Mouse (Mus musculus): Measurements from ENCODE around the gene Large1. TPM values are rescaled to one million over a fixed set of nuclear protein-coding genes. Genes with fewer than 3 reads are reported as not detected.
"Not testable (repeated sequence)": the region's sequence is repeated elsewhere in the genome, so short reads cannot be mapped to it uniquely, and the experiment has no call there.

The Large1 gene
- polyA plus RNA-seq, 1 experiment = 2.1 TPM

DNA sequence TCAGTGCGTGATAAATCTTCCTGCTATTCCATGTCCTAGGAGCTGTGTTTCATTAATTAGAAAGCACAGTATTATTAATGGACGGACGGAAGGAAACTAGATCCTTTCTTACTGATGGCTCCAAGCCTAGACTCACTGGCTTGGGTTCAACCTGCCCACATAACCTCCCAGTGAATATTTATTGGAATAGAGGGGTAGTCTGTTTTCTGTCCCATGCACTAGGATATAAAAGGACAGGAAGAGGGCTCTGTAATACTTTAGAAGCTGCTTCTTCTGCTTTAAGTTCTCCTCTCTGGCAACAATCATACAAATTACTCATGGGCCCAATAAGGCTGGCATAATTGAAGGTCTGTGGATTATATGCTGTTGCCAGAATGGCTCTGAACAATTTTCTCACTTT lies 398.3 kb downstream of the Large1 start:
- TF ChIP-seq POLR2A (IDR thresholded peaks at IDR 0.05; ENCODE audit: low read depth, low read length) (no peak), CTCF (IDR thresholded peaks at IDR 0.05; ENCODE audit: extremely low read depth, insufficient read depth, insufficient read length, insufficient replicate concordance) (no peak)
- Histone ChIP-seq H3K4me3 (ENCODE audit: extremely low read depth, insufficient read depth, insufficient read length) (no peak overlapping the region), H3K27me3 (ENCODE audit: control insufficient read depth, insufficient read depth, low read length) (no peaks in the 10 kb centered on the region), H3K36me3 (ENCODE audit: control insufficient read depth, insufficient read depth, low read length) (no peaks in the 10 kb centered on the region), H3K27ac (ENCODE audit: insufficient read depth, low read length) (no peak overlapping the region), H3K4me1 (ENCODE audit: control insufficient read depth, insufficient read depth, insufficient read length) (no peaks in the 10 kb centered on the region)
- 88% methylated on average over 3 of the region's 3 CpGs for WGBS
- no peak for DNase-seq (ENCODE audit: low read depth in 1 of 2, low spot score in 2 of 2)

DNA sequence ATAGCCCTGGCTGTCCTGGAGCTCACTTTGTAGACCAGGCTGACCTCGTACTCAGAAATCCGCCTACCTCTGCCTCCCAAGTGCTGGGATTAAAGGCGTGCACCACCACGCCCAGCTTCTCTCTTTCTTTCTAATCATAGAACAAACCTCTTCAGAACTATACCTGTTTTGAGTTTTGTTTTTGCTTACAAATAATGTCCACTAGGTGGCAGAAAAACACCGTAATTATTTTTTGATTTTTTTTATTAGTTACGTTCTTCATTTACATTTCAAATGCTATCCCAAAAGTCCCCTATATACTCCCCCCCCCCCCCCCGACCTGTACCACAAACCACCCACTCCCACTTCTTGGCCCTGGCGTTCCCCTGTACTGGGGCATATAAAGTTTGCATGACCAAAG lies 411.9 kb downstream of the Large1 start:
- DNase-seq (ENCODE audit: low read depth in 1 of 2, low spot score in 2 of 2); H3K27me3 ChIP-seq (ENCODE audit: control insufficient read depth, insufficient read depth, low read length); H3K4me1 ChIP-seq (ENCODE audit: control insufficient read depth, insufficient read depth, insufficient read length); H3K36me3 ChIP-seq (ENCODE audit: control insufficient read depth, insufficient read depth, low read length); H3K4me3 ChIP-seq (ENCODE audit: extremely low read depth, insufficient read depth, insufficient read length); H3K27ac ChIP-seq (ENCODE audit: insufficient read depth, low read length): not testable (repeated sequence)
- WGBS = 75% methylated on average over 8 of the region's 8 CpGs

- Histone ChIP-seq H3K36me3 (ENCODE audit: control insufficient read depth, insufficient read depth, low read length) (no peaks in the 10 kb centered on the region), H3K27me3 (ENCODE audit: control insufficient read depth, insufficient read depth, low read length) (no peaks in the 10 kb centered on the region), H3K27ac (ENCODE audit: insufficient read depth, low read length) (no peak overlapping the region), H3K4me1 (ENCODE audit: control insufficient read depth, insufficient read depth, insufficient read length) (no peaks in the 10 kb centered on the region), H3K4me3 (ENCODE audit: extremely low read depth, insufficient read depth, insufficient read length) (no peak overlapping the region)
- no peak for DNase-seq (ENCODE audit: low read depth in 1 of 2, low spot score in 2 of 2)
- TF ChIP-seq CTCF (IDR thresholded peaks at IDR 0.05; ENCODE audit: extremely low read depth, insufficient read depth, insufficient read length, insufficient replicate concordance) (no peak), POLR2A (IDR thresholded peaks at IDR 0.05; ENCODE audit: low read depth, low read length) (no peak)
- WGBS = 92% methylated on average over 2 of the region's 2 CpGs
Observed at GRCm38 (mm10) chr8:72919182-72919902, 434.0 kb downstream of the Large1 start.

GRCm38 (mm10) chr8:72905491-72905890 lies 447.8 kb downstream of the Large1 start:
- H3K36me3 ChIP-seq (ENCODE audit: control insufficient read depth, insufficient read depth, low read length) = no peaks in the 10 kb centered on the region
- no peak overlapping the region for H3K27ac ChIP-seq (ENCODE audit: insufficient read depth, low read length)
- H3K27me3 ChIP-seq (ENCODE audit: control insufficient read depth, insufficient read depth, low read length) = no peaks in the 10 kb centered on the region
- WGBS = 86% methylated on average over 4 of the region's 4 CpGs
- no peaks in the 10 kb centered on the region for H3K4me1 ChIP-seq (ENCODE audit: control insufficient read depth, insufficient read depth, insufficient read length)
- no peak for DNase-seq (ENCODE audit: low read depth in 1 of 2, low spot score in 2 of 2)
- no peak overlapping the region for H3K4me3 ChIP-seq (ENCODE audit: extremely low read depth, insufficient read depth, insufficient read length)
- no peak for TF ChIP-seq CTCF (IDR thresholded peaks at IDR 0.05; ENCODE audit: extremely low read depth, insufficient read depth, insufficient read length, insufficient replicate concordance)
- TF ChIP-seq POLR2A (IDR thresholded peaks at IDR 0.05; ENCODE audit: low read depth, low read length) = no peak

GRCm38 (mm10) chr8:72901591-72901990 lies 451.7 kb downstream of the Large1 start:
- H3K4me3 ChIP-seq (ENCODE audit: extremely low read depth, insufficient read depth, insufficient read length) = no peak overlapping the region

DNA sequence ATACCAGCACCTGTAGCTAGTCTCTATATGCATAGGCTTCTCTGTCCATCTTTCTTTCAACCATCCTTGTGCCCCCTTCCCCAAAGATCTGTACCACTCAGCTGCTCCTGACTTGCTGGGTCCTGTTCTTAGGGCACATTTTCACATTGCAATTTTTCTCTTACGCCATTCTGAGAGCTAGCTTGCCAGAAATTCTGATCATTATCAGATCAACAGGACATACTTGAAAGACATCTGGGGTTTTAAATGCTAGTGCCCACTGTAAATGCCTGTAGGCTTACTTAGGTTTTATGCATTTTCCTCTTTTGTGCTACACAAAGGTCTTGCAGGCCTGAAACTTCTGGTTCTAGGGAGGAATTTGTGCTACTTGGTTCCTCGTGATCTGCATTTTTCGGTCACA lies 454.0 kb downstream of the Large1 start:
- 93% methylated on average over 3 of the region's 3 CpGs for WGBS
- no peaks in the 10 kb centered on the region for H3K4me1 ChIP-seq (ENCODE audit: control insufficient read depth, insufficient read depth, insufficient read length)
- no peak overlapping the region for H3K27ac ChIP-seq (ENCODE audit: insufficient read depth, low read length)
- H3K4me3 ChIP-seq (ENCODE audit: extremely low read depth, insufficient read depth, insufficient read length) = no peak overlapping the region
- no peak for TF ChIP-seq CTCF (IDR thresholded peaks at IDR 0.05; ENCODE audit: extremely low read depth, insufficient read depth, insufficient read length, insufficient replicate concordance)
- TF ChIP-seq POLR2A (IDR thresholded peaks at IDR 0.05; ENCODE audit: low read depth, low read length) = no peak
- H3K36me3 ChIP-seq (ENCODE audit: control insufficient read depth, insufficient read depth, low read length) = no peaks in the 10 kb centered on the region
- DNase-seq (ENCODE audit: low read depth in 1 of 2, low spot score in 2 of 2) = no peak
- H3K27me3 ChIP-seq (ENCODE audit: control insufficient read depth, insufficient read depth, low read length) = no peaks in the 10 kb centered on the region

More at GRCm38 (mm10) chr8:72901591-72901990, 451.7 kb downstream of the Large1 start:
- DNase-seq (ENCODE audit: low read depth in 1 of 2, low spot score in 2 of 2) = no peak
- Histone ChIP-seq H3K27ac (ENCODE audit: insufficient read depth, low read length) (no peak overlapping the region), H3K4me1 (ENCODE audit: control insufficient read depth, insufficient read depth, insufficient read length) (no peaks in the 10 kb centered on the region), H3K36me3 (ENCODE audit: control insufficient read depth, insufficient read depth, low read length) (no peaks in the 10 kb centered on the region), H3K27me3 (ENCODE audit: control insufficient read depth, insufficient read depth, low read length) (no peaks in the 10 kb centered on the region)
- no peak for TF ChIP-seq CTCF (IDR thresholded peaks at IDR 0.05; ENCODE audit: extremely low read depth, insufficient read depth, insufficient read length, insufficient replicate concordance)
- TF ChIP-seq POLR2A (IDR thresholded peaks at IDR 0.05; ENCODE audit: low read depth, low read length) = no peak
- WGBS = 92% methylated on average over 6 of the region's 6 CpGs

- Histone ChIP-seq H3K27ac (ENCODE audit: insufficient read depth, low read length) (no peak overlapping the region), H3K27me3 (ENCODE audit: control insufficient read depth, insufficient read depth, low read length) (no peaks in the 10 kb centered on the region), H3K4me3 (ENCODE audit: extremely low read depth, insufficient read depth, insufficient read length) (no peak overlapping the region), H3K36me3 (ENCODE audit: control insufficient read depth, insufficient read depth, low read length) (no peaks in the 10 kb centered on the region), H3K4me1 (ENCODE audit: control insufficient read depth, insufficient read depth, insufficient read length) (no peaks in the 10 kb centered on the region)
- 92% methylated on average over 2 of the region's 2 CpGs for WGBS
- DNase-seq (ENCODE audit: low read depth in 1 of 2, low spot score in 2 of 2) = no peak
- TF ChIP-seq POLR2A (IDR thresholded peaks at IDR 0.05; ENCODE audit: low read depth, low read length) (no peak), CTCF (IDR thresholded peaks at IDR 0.05; ENCODE audit: extremely low read depth, insufficient read depth, insufficient read length, insufficient replicate concordance) (no peak)
Observed at GRCm38 (mm10) chr8:72883033-72883432, 470.3 kb downstream of the Large1 start.
